Mouse (Mus musculus): ENCODE data around the gene Ap5s1. TPM values are rescaled to one million over a fixed set of nuclear protein-coding genes. Genes with fewer than 3 reads are reported as not detected.

The Ap5s1 gene
- polyA plus RNA-seq, 1 experiment from 2014 or later: 36.1 TPM

GRCm38 (mm10) chr2:131179990-131180587 is 26.8 kb upstream of the Ap5s1 start, which contains the start of gene Cenpb:
Gene Cenpb, minus strand, starts transcription at chr2:131180067.
- H3K4me3 ChIP-seq (ENCODE audit: low read length): peak within 1 kb of the TSS; percentile 78
- H3K4me1 ChIP-seq (ENCODE audit: control insufficient read depth, insufficient read depth, low read depth, low read length): peaks cover 30% of the 10 kb centered on the region
- peak; percentile 85 for ATAC-seq
- H3K9ac ChIP-seq (ENCODE audit: low read depth, low read length): peak within 1 kb of the TSS; percentile 88
- H3K27me3 ChIP-seq (replicated peaks; ENCODE audit: control insufficient read depth, insufficient read depth, low read length): no peaks in the 10 kb centered on the region
- H3K27ac ChIP-seq (ENCODE audit: low read depth, low read length): peak within 1 kb of the TSS; percentile 97
- peak within 1 kb of the TSS; percentile 97 for H3K4me2 ChIP-seq (ENCODE audit: low read length)
- 3% methylated on average over 38 of the region's 57 CpGs for WGBS
- H3K36me3 ChIP-seq (ENCODE audit: control insufficient read depth, insufficient read depth, low read length): no peaks in the 10 kb centered on the region
- H3K9me3 ChIP-seq (ENCODE audit: control insufficient read depth, low read length): no peaks in the 10 kb centered on the region

GRCm38 (mm10) chr2:131186343-131186742 is 20.5 kb upstream of the Ap5s1 start:
- peak; percentile 3; the same call in 1 of the 2 replicates for ATAC-seq
- H3K9me3 ChIP-seq (ENCODE audit: control insufficient read depth, low read length): no peaks in the 10 kb centered on the region
- peak overlapping the region; percentile 83 for H3K9ac ChIP-seq (ENCODE audit: low read depth, low read length)
- peak overlapping the region; percentile 96 for H3K4me2 ChIP-seq (ENCODE audit: low read length)
- no peaks in the 10 kb centered on the region for H3K36me3 ChIP-seq (ENCODE audit: control insufficient read depth, insufficient read depth, low read length)
- H3K27me3 ChIP-seq (replicated peaks; ENCODE audit: control insufficient read depth, insufficient read depth, low read length): no peaks in the 10 kb centered on the region
- peak overlapping the region; percentile 73 for H3K4me3 ChIP-seq (ENCODE audit: low read length)
- WGBS: under 1% methylated on average over 14 of the region's 14 CpGs
- H3K27ac ChIP-seq (ENCODE audit: low read depth, low read length): peak overlapping the region; percentile 61
- peaks cover 25% of the 10 kb centered on the region for H3K4me1 ChIP-seq (ENCODE audit: control insufficient read depth, insufficient read depth, low read depth, low read length)

GRCm38 (mm10) chr2:131186771-131187601 is 19.9 kb upstream of the Ap5s1 start, which contains the start of the genes Cdc25b and Spef1:
Gene Cdc25b, plus strand, starts transcription at chr2:131186949.
Gene Spef1, minus strand, starts transcription at chr2:131187282.
- H3K4me2 ChIP-seq (ENCODE audit: low read length): peak within 1 kb of the TSS; percentile 96
- WGBS: under 1% methylated on average over 42 of the region's 43 CpGs
- H3K27me3 ChIP-seq (replicated peaks; ENCODE audit: control insufficient read depth, insufficient read depth, low read length): no peaks in the 10 kb centered on the region
- H3K4me3 ChIP-seq (ENCODE audit: low read length): peak within 1 kb of the TSS; percentile 73
- H3K27ac ChIP-seq (ENCODE audit: low read depth, low read length): peak within 1 kb of the TSS; percentile 71
- peak; percentile 84 for ATAC-seq
- H3K36me3 ChIP-seq (ENCODE audit: control insufficient read depth, insufficient read depth, low read length): no peaks in the 10 kb centered on the region
- peak within 1 kb of the TSS; percentile 83 for H3K9ac ChIP-seq (ENCODE audit: low read depth, low read length)
- H3K9me3 ChIP-seq (ENCODE audit: control insufficient read depth, low read length): no peaks in the 10 kb centered on the region
- H3K4me1 ChIP-seq (ENCODE audit: control insufficient read depth, insufficient read depth, low read depth, low read length): peaks cover 25% of the 10 kb centered on the region

GRCm38 (mm10) chr2:131187602-131187922 is 19.3 kb upstream of the Ap5s1 start:
- Histone ChIP-seq H3K4me2 (ENCODE audit: low read length) (peak overlapping the region; percentile 96), H3K36me3 (ENCODE audit: control insufficient read depth, insufficient read depth, low read length) (no peaks in the 10 kb centered on the region), H3K4me1 (ENCODE audit: control insufficient read depth, insufficient read depth, low read depth, low read length) (peaks cover 25% of the 10 kb centered on the region), H3K27me3 (replicated peaks; ENCODE audit: control insufficient read depth, insufficient read depth, low read length) (no peaks in the 10 kb centered on the region), H3K9ac (ENCODE audit: low read depth, low read length) (peak overlapping the region; percentile 83), H3K4me3 (ENCODE audit: low read length) (peak overlapping the region; percentile 73), H3K27ac (ENCODE audit: low read depth, low read length) (no peak overlapping the region; the same call in 1 of the 2 replicates), H3K9me3 (ENCODE audit: control insufficient read depth, low read length) (no peaks in the 10 kb centered on the region)
- 25% methylated on average over 3 of the region's 3 CpGs for WGBS
- ATAC-seq: no peak

- H3K9me3 ChIP-seq (ENCODE audit: control insufficient read depth, low read length): no peaks in the 10 kb centered on the region
- H3K4me3 ChIP-seq (ENCODE audit: low read length): no peak overlapping the region
- no peak for ATAC-seq
- no peak overlapping the region for H3K27ac ChIP-seq (ENCODE audit: low read depth, low read length)
- H3K4me1 ChIP-seq (ENCODE audit: control insufficient read depth, insufficient read depth, low read depth, low read length): peaks cover 25% of the 10 kb centered on the region
- no peak overlapping the region; the same call in 1 of the 2 replicates for H3K4me2 ChIP-seq (ENCODE audit: low read length)
- WGBS: 97% methylated on average over 5 of the region's 5 CpGs
- no peaks in the 10 kb centered on the region for H3K27me3 ChIP-seq (replicated peaks; ENCODE audit: control insufficient read depth, insufficient read depth, low read length)
- no peak overlapping the region for H3K9ac ChIP-seq (ENCODE audit: low read depth, low read length)
- 0 out of 2 replicates have a peak, but pooled peaks cover under 1% of the 10 kb centered on the region for H3K36me3 ChIP-seq (ENCODE audit: control insufficient read depth, insufficient read depth, low read length)
Measured at GRCm38 (mm10) chr2:131188311-131188710, 18.6 kb upstream of the Ap5s1 start.

GRCm38 (mm10) chr2:131189521-131190309 is 17.2 kb upstream of the Ap5s1 start:
- H3K9ac ChIP-seq (ENCODE audit: low read depth, low read length): 0 out of 2 replicates have a peak overlapping the region, but pooled peaks have one; percentile 29
- 46% methylated on average over 5 of the region's 5 CpGs for WGBS
- peaks cover 8% of the 10 kb centered on the region; the same call in 1 of the 2 replicates for H3K36me3 ChIP-seq (ENCODE audit: control insufficient read depth, insufficient read depth, low read length)

GRCm38 (mm10) chr2:131190344-131191004 is 16.4 kb upstream of the Ap5s1 start:
- H3K27ac ChIP-seq (ENCODE audit: low read depth, low read length): peak overlapping the region; percentile 7
- H3K27me3 ChIP-seq (replicated peaks; ENCODE audit: control insufficient read depth, insufficient read depth, low read length): no peaks in the 10 kb centered on the region
- H3K4me2 ChIP-seq (ENCODE audit: low read length): no peak overlapping the region
- no peaks in the 10 kb centered on the region for H3K9me3 ChIP-seq (ENCODE audit: control insufficient read depth, low read length)
- H3K4me3 ChIP-seq (ENCODE audit: low read length): no peak overlapping the region
- no peak overlapping the region for H3K9ac ChIP-seq (ENCODE audit: low read depth, low read length)
- peak; percentile 57 for ATAC-seq
- peaks cover 8% of the 10 kb centered on the region; the same call in 1 of the 2 replicates for H3K36me3 ChIP-seq (ENCODE audit: control insufficient read depth, insufficient read depth, low read length)
- peaks cover 25% of the 10 kb centered on the region for H3K4me1 ChIP-seq (ENCODE audit: control insufficient read depth, insufficient read depth, low read depth, low read length)
- WGBS: 15% methylated on average over 10 of the region's 10 CpGs

More at GRCm38 (mm10) chr2:131189521-131190309, 17.2 kb upstream of the Ap5s1 start:
- no peaks in the 10 kb centered on the region for H3K27me3 ChIP-seq (replicated peaks; ENCODE audit: control insufficient read depth, insufficient read depth, low read length)
- no peak overlapping the region for H3K4me2 ChIP-seq (ENCODE audit: low read length)
- H3K4me3 ChIP-seq (ENCODE audit: low read length): no peak overlapping the region
- no peaks in the 10 kb centered on the region for H3K9me3 ChIP-seq (ENCODE audit: control insufficient read depth, low read length)
- H3K4me1 ChIP-seq (ENCODE audit: control insufficient read depth, insufficient read depth, low read depth, low read length): peaks cover 25% of the 10 kb centered on the region
- H3K27ac ChIP-seq (ENCODE audit: low read depth, low read length): peak overlapping the region; percentile 18; the same call in 1 of the 2 replicates
- ATAC-seq: no peak

GRCm38 (mm10) chr2:131191005-131191390 is 15.9 kb upstream of the Ap5s1 start:
- Histone ChIP-seq H3K27me3 (replicated peaks; ENCODE audit: control insufficient read depth, insufficient read depth, low read length) (no peaks in the 10 kb centered on the region), H3K9me3 (ENCODE audit: control insufficient read depth, low read length) (no peaks in the 10 kb centered on the region), H3K9ac (ENCODE audit: low read depth, low read length) (no peak overlapping the region), H3K4me1 (ENCODE audit: control insufficient read depth, insufficient read depth, low read depth, low read length) (peaks cover 25% of the 10 kb centered on the region), H3K4me2 (ENCODE audit: low read length) (no peak overlapping the region), H3K4me3 (ENCODE audit: low read length) (no peak overlapping the region), H3K36me3 (ENCODE audit: control insufficient read depth, insufficient read depth, low read length) (peaks cover 8% of the 10 kb centered on the region; the same call in 1 of the 2 replicates), H3K27ac (ENCODE audit: low read depth, low read length) (peak overlapping the region; percentile 7; the same call in 1 of the 2 replicates)
- WGBS: 64% methylated on average over 7 of the region's 7 CpGs
- no peak for ATAC-seq

All from hindbrain, embryonic 16.5 days (tissue).